Mouse (Mus musculus): ENCODE results near the gene Copg1.
"Not testable (repeated sequence)": the region's sequence is repeated elsewhere in the genome, so short reads cannot be mapped to it uniquely, and the experiment has no call there.

Copg1 gene

GRCm38 (mm10) chr6:87876068-87876643 is 11.5 kb upstream of the Copg1 start:
- peak; percentile 62 for DNase-seq

- no peak for DNase-seq
Observed at GRCm38 (mm10) chr6:87879010-87879409, 8.6 kb upstream of the Copg1 start.

GRCm38 (mm10) chr6:87879628-87880027 is 8.0 kb upstream of the Copg1 start:
- DNase-seq, result no peak

GRCm38 (mm10) chr6:87882221-87882620 is 5.4 kb upstream of the Copg1 start:
- no peak for DNase-seq

GRCm38 (mm10) chr6:87882816-87883215 is 4.8 kb upstream of the Copg1 start:
- no peak for DNase-seq

- DNase-seq, result no peak
Observed at GRCm38 (mm10) chr6:87886721-87887120, 893 bp upstream of the Copg1 start.

GRCm38 (mm10) chr6:87893931-87894330 is 6.3 kb downstream of the Copg1 start:
- no peak for DNase-seq

- no peak for DNase-seq
Observed at GRCm38 (mm10) chr6:87898028-87898427, 10.4 kb downstream of the Copg1 start.

GRCm38 (mm10) chr6:87906632-87907031 is 19.0 kb downstream of the Copg1 start:
- no peak for DNase-seq

GRCm38 (mm10) chr6:87909181-87909580 is 21.6 kb downstream of the Copg1 start:
- DNase-seq, result no peak

- no peak for DNase-seq
Observed at GRCm38 (mm10) chr6:87911559-87911958, 23.9 kb downstream of the Copg1 start.

- DNase-seq, result peak; percentile 83
Observed at GRCm38 (mm10) chr6:87913661-87914325, 26.2 kb downstream of the Copg1 start, which contains the start of gene Hmces. TSS of gene Hmces (plus strand) at chr6:87913935.

- DNase-seq, result no peak
Observed at GRCm38 (mm10) chr6:87914326-87915102, 26.9 kb downstream of the Copg1 start.

- DNase-seq, result no peak
Observed at GRCm38 (mm10) chr6:87915939-87916338, 28.3 kb downstream of the Copg1 start.

GRCm38 (mm10) chr6:87921201-87921600 is 33.6 kb downstream of the Copg1 start:
- DNase-seq, result no peak

GRCm38 (mm10) chr6:87923624-87924023 is 36.0 kb downstream of the Copg1 start:
- no peak for DNase-seq

GRCm38 (mm10) chr6:87935037-87935436 is 47.4 kb downstream of the Copg1 start:
- no peak for DNase-seq

GRCm38 (mm10) chr6:87937178-87937788 is 49.7 kb downstream of the Copg1 start:
- peak; percentile 23 for DNase-seq

- no peak for DNase-seq
Observed at GRCm38 (mm10) chr6:87938941-87939340, 51.3 kb downstream of the Copg1 start.

GRCm38 (mm10) chr6:87942179-87942578 is 54.6 kb downstream of the Copg1 start:
- no peak for DNase-seq

GRCm38 (mm10) chr6:87962457-87962856 is 74.8 kb downstream of the Copg1 start:
- DNase-seq, result not testable (repeated sequence)
